Mouse (Mus musculus): Measurements from ENCODE around the gene Elovl2. TPM values are rescaled to one million over a fixed set of nuclear protein-coding genes. Genes with fewer than 3 reads are reported as not detected.
"Not testable (repeated sequence)": the region's sequence is repeated elsewhere in the genome, so short reads cannot be mapped to it uniquely, and the experiment has no call there.

The Elovl2 gene
- polyA plus RNA-seq, 1 experiment from 2014 or later: 32.5 TPM

DNA sequence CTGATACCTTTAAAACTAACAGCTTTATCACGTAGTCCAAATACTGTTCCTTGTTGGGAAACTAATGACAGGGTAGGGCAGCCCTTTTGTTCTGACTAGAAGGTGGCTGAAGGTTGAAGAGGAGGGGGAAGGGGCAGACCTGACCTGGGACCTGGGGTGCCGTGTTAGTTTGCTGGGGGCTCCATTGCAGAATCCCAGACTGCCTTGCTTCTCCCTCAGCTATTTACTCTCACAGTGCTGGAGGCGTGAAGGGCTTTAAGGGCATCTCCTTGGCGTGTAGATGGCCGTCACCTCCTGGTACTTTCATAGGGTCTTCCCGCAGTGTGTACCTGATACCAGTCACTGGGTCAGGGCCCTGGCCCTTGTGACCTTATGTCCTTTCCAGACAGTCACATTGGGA is 31.9 kb upstream of the Elovl2 start:
- Histone ChIP-seq H3K27me3 (replicated peaks; ENCODE audit: control insufficient read depth, insufficient read depth, low read length) (no peaks in the 10 kb centered on the region), H3K4me1 (replicated peaks; ENCODE audit: control insufficient read depth, insufficient read depth, low read length) (peaks cover 12% of the 10 kb centered on the region), H3K4me3 (ENCODE audit: low read depth, low read length) (no peak overlapping the region), H3K27ac (ENCODE audit: low read depth, low read length) (no peak overlapping the region; the same call in 1 of the 2 replicates), H3K4me2 (no peak overlapping the region; the same call in 1 of the 2 replicates), H3K9ac (ENCODE audit: low read depth, low read length) (no peak overlapping the region), H3K9me3 (ENCODE audit: control insufficient read depth, low read length) (no peaks in the 10 kb centered on the region), H3K36me3 (ENCODE audit: control insufficient read depth, insufficient read depth, low read length) (no peaks in the 10 kb centered on the region)
- no peak for DNase-seq (ENCODE audit: low spot score)
- WGBS: 66% methylated on average over 6 of the region's 6 CpGs
- no peak for ATAC-seq (replicated peaks; ENCODE audit: low FRiP score)

DNA sequence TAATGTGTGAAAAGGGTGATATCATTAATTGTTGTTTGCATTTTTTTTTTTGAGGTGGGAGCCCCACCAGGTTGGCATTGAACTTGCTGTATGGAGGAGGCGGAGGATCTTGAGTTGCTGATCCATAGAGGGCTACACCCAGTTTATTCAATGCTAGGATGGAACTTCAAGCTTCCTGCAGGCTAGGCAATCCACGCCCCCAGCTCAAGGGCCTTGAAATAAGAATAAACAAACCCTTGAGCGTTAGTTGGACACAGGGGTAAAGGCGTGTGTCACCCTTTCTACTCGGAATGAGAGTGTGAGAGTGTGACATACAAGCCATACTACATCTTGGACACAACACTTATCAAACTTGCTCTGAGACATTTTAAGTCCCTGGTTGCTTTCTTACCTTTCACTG is 31.5 kb upstream of the Elovl2 start:
- no peak for ATAC-seq (replicated peaks; ENCODE audit: low FRiP score)
- WGBS: 58% methylated on average over 5 of the region's 5 CpGs

DNA sequence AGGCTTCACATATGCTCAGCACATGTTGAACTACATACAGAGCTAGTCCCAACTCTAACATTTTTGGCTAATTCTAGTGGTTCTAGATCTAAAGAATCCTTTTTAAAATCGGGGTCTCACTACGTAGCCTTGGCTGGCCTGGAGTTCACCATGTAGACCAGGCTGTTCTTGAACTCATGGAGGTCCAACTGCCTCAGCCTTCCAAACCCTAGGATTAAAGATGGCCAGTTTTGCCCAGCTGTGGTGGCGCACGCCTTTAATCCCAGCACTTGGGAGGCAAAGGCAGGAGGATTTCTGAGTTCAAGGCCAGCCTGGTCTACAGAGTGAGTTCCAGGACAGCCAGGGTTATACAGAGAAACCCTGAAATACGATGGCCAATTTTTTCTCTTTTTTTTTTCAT is 31.0 kb upstream of the Elovl2 start:
- not testable (repeated sequence) for H3K9me3 ChIP-seq (ENCODE audit: control insufficient read depth, low read length); DNase-seq (ENCODE audit: low spot score); H3K27me3 ChIP-seq (replicated peaks; ENCODE audit: control insufficient read depth, insufficient read depth, low read length); H3K36me3 ChIP-seq (ENCODE audit: control insufficient read depth, insufficient read depth, low read length); H3K9ac ChIP-seq (ENCODE audit: low read depth, low read length); H3K27ac ChIP-seq (ENCODE audit: low read depth, low read length); ATAC-seq (replicated peaks; ENCODE audit: low FRiP score)
- peak overlapping the region; percentile 82 for H3K4me2 ChIP-seq
- H3K4me3 ChIP-seq (ENCODE audit: low read depth, low read length): peak overlapping the region; percentile 88
- peaks cover 12% of the 10 kb centered on the region for H3K4me1 ChIP-seq (replicated peaks; ENCODE audit: control insufficient read depth, insufficient read depth, low read length)
- 90% methylated on average over 5 of the region's 5 CpGs for WGBS

More for the DNA sequence above, 31.5 kb upstream of the Elovl2 start:
- no peaks in the 10 kb centered on the region for H3K9me3 ChIP-seq (ENCODE audit: control insufficient read depth, low read length)
- H3K9ac ChIP-seq (ENCODE audit: low read depth, low read length): no peak overlapping the region
- H3K36me3 ChIP-seq (ENCODE audit: control insufficient read depth, insufficient read depth, low read length): no peaks in the 10 kb centered on the region
- no peaks in the 10 kb centered on the region for H3K27me3 ChIP-seq (replicated peaks; ENCODE audit: control insufficient read depth, insufficient read depth, low read length)
- H3K27ac ChIP-seq (ENCODE audit: low read depth, low read length): no peak overlapping the region; the same call in 1 of the 2 replicates
- H3K4me3 ChIP-seq (ENCODE audit: low read depth, low read length): no peak overlapping the region
- H3K4me2 ChIP-seq: no peak overlapping the region; the same call in 1 of the 2 replicates
- DNase-seq (ENCODE audit: low spot score): no peak
- peaks cover 12% of the 10 kb centered on the region for H3K4me1 ChIP-seq (replicated peaks; ENCODE audit: control insufficient read depth, insufficient read depth, low read length)

DNA sequence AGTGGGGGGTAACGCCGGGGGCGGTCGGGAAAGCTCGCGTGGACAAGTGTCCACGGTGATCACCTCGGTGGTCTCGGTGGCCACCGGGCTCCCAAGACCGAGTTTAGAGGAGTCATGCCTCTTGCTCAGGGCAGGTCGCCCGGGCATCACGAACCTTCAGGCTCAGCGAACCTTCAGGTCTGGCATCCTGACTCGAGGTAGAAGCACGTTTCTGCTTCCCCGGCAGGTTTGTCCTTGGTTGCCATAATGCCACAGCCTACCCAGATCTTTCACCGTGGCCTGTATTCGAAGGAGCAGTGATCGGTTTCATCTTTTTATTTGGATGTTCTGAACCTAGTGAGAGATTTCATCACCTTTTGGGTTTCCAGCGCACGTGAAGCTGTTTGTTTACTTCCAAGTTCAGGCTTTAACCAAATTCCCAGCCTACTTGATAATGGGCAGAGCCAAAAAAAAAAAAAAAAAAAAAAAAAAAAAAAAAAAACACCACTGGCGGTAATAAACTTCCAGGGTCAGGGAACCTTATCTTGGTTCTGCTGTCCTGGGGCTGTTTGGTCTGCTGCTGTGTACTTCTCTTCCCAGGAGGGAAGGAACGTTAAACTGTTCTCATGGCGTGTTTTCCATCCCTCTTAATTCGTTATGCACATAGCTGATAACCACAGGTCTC is 30.2 kb upstream of the Elovl2 start:
- Histone ChIP-seq H3K27ac (ENCODE audit: low read depth, low read length) (peak overlapping the region; percentile 84), H3K9me3 (ENCODE audit: control insufficient read depth, low read length) (no peaks in the 10 kb centered on the region), H3K27me3 (replicated peaks; ENCODE audit: control insufficient read depth, insufficient read depth, low read length) (no peaks in the 10 kb centered on the region), H3K9ac (ENCODE audit: low read depth, low read length) (peak overlapping the region; percentile 68), H3K36me3 (ENCODE audit: control insufficient read depth, insufficient read depth, low read length) (no peaks in the 10 kb centered on the region), H3K4me3 (ENCODE audit: low read depth, low read length) (peak overlapping the region; percentile 88), H3K4me1 (replicated peaks; ENCODE audit: control insufficient read depth, insufficient read depth, low read length) (peaks cover 12% of the 10 kb centered on the region), H3K4me2 (peak overlapping the region; percentile 82)
- ATAC-seq (replicated peaks; ENCODE audit: low FRiP score): no peak
- DNase-seq (ENCODE audit: low spot score): no peak
- WGBS: under 1% methylated on average over 27 of the region's 27 CpGs

DNA sequence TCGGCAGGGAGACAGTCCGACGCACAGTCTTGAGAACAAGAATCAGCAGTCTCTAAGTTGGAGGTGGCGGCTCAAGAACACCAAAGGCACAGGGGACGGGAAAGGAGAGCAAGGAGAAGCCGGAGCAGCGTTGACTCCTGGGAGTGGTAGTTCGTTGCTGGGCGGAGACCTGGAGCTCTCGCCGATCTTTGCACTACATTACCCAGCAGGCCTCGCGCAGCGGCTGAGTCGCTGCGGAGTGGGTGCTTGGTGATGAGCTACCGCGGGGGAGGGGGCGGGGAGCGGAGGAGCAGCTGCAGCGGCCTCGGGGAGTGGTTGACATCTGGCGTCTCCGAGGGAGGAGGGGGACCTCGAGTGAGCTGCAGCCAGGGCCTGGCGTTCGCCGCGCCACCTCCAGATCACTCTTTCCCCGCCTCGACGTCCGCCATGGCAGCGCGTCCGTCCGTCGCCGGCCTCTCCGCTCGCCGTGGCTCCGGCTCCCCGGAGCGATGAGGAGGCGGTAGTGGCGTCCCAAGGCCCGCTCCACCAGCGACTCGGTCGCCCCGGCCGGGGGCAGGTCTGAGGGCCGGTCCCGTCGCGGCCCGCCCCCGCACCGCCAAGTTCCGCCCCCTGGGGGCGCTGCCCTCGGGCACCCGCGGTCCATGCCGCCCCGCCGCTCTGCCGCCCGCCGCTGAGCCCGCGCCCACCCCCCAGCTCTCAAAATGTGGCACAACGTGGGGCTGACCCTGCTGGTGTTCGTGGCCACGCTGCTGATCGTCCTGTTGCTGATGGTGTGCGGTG is 29.5 kb upstream of the Elovl2 start, which contains the start of gene Smim13:
Smim13 (plus strand) TSS at position 307 of the 780 bp plus-strand sequence.
- WGBS: under 1% methylated on average over 75 of the region's 78 CpGs
- DNase-seq (ENCODE audit: low spot score): peak; percentile 93

DNA sequence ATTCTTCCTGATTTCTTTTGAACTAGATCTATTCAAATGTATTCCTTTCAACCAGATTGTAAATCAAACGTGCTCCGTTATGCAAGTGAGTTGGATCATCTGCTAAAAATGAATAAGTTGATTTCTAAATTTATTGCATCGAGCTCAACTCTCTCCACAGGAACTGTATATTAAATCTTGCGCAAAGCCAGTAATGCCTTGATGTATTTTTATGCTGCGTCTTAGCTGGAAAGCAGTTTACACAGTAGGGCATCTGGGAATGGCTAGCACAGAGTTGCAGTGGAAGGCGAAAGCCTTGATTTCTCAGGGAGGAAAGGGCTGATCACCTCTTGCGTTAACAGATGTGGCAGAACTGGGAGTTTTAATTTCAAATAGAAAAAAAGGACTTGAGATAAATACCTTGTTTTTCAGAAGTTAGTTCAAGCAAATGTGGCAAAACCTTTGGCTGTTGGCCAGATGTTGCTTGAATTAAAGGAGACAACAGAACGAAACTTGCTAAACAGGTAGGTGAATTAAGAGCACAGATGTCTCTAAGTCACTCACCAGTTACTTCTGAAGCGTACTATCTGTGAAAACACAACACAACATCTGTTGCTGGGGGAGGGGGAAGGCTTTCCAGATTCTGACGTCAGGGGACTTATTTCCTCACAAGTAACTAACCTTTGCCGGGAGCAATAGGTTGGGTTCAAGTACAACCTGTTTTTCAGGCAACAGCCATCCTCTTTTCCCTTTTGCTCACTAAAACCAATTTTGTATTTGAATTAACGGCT is 28.7 kb upstream of the Elovl2 start:
- peak overlapping the region; percentile 84; the same call in 1 of the 2 replicates for H3K27ac ChIP-seq (ENCODE audit: low read depth, low read length)
- H3K4me1 ChIP-seq (replicated peaks; ENCODE audit: control insufficient read depth, insufficient read depth, low read length): peaks cover 12% of the 10 kb centered on the region
- H3K9ac ChIP-seq (ENCODE audit: low read depth, low read length): peak overlapping the region; percentile 63
- DNase-seq (ENCODE audit: low spot score): no peak
- no peaks in the 10 kb centered on the region for H3K36me3 ChIP-seq (ENCODE audit: control insufficient read depth, insufficient read depth, low read length)
- 45% methylated on average over 12 of the region's 12 CpGs for WGBS
- peak overlapping the region; percentile 82 for H3K4me2 ChIP-seq
- H3K9me3 ChIP-seq (ENCODE audit: control insufficient read depth, low read length): no peaks in the 10 kb centered on the region
- ATAC-seq (replicated peaks; ENCODE audit: low FRiP score): peak; percentile 69
- no peaks in the 10 kb centered on the region for H3K27me3 ChIP-seq (replicated peaks; ENCODE audit: control insufficient read depth, insufficient read depth, low read length)
- H3K4me3 ChIP-seq (ENCODE audit: low read depth, low read length): peak overlapping the region; percentile 88

More for the DNA sequence above, 29.5 kb upstream of the Elovl2 start, which contains the start of gene Smim13:
- Histone ChIP-seq H3K36me3 (ENCODE audit: control insufficient read depth, insufficient read depth, low read length) (no peaks in the 10 kb centered on the region), H3K9me3 (ENCODE audit: control insufficient read depth, low read length) (no peaks in the 10 kb centered on the region), H3K4me1 (replicated peaks; ENCODE audit: control insufficient read depth, insufficient read depth, low read length) (peaks cover 12% of the 10 kb centered on the region), H3K27me3 (replicated peaks; ENCODE audit: control insufficient read depth, insufficient read depth, low read length) (no peaks in the 10 kb centered on the region), H3K4me3 (ENCODE audit: low read depth, low read length) (peak within 1 kb of the TSS; percentile 88), H3K9ac (ENCODE audit: low read depth, low read length) (peak within 1 kb of the TSS; percentile 68), H3K4me2 (peak within 1 kb of the TSS; percentile 82), H3K27ac (ENCODE audit: low read depth, low read length) (peak within 1 kb of the TSS; percentile 84)
- ATAC-seq (replicated peaks; ENCODE audit: low FRiP score): peak; percentile 95

DNA sequence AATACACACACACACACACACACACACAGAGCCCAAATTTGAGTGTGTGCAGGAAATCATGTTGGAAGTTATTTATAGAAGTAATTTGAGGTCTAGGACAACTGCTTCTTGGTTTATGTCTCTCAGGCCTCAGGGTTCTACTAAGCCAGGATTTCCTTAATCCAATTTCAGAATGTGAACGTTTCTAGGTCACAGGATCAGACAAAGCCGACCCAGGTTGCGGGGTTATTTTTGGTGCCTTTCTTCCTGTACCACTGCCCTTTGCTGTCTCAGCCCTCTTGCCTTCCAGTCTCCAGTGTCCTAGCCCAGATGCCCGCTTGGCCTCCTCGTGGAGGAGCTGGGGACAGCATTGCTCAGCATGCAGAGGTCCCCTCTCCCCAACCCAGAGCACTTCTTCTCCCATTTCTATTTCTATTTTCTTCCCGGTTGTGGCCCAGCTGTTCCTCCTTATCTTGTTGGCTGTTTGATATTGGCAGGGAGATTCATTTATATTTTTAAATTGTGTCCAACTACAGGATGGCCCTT is 24.2 kb upstream of the Elovl2 start:
- ATAC-seq (replicated peaks; ENCODE audit: low FRiP score): no peak
- WGBS: 50% methylated on average over 6 of the region's 6 CpGs
- no peak for DNase-seq (ENCODE audit: low spot score)
- Histone ChIP-seq H3K36me3 (ENCODE audit: control insufficient read depth, insufficient read depth, low read length) (no peaks in the 10 kb centered on the region), H3K27me3 (replicated peaks; ENCODE audit: control insufficient read depth, insufficient read depth, low read length) (no peaks in the 10 kb centered on the region), H3K4me3 (ENCODE audit: low read depth, low read length) (no peak overlapping the region), H3K4me1 (replicated peaks; ENCODE audit: control insufficient read depth, insufficient read depth, low read length) (peaks cover 3% of the 10 kb centered on the region; the same call in 1 of the 2 replicates), H3K27ac (ENCODE audit: low read depth, low read length) (no peak overlapping the region), H3K9ac (ENCODE audit: low read depth, low read length) (no peak overlapping the region), H3K4me2 (no peak overlapping the region), H3K9me3 (ENCODE audit: control insufficient read depth, low read length) (no peaks in the 10 kb centered on the region)

DNA sequence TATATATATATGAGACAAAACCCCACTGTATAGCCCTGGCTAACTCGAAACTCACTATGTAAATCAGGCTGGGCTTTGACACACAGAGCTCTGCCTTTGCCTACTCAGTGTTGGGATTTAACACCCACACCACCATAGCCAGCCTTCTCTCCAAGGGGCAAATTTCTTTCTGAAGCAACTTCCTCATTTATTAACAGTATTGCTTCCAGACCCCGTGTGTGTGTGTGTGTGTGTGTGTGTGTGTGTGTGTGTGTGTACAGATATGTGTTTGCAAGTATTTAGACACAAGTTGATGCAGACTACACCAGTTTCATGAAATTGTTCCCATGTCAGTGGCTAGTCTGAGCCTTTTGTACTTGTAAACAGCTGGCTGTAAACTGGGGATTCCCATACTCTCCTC is 21.4 kb upstream of the Elovl2 start:
- ATAC-seq (replicated peaks; ENCODE audit: low FRiP score): no peak
- H3K27me3 ChIP-seq (replicated peaks; ENCODE audit: control insufficient read depth, insufficient read depth, low read length): no peaks in the 10 kb centered on the region
- no peak for DNase-seq (ENCODE audit: low spot score)
- H3K4me1 ChIP-seq (replicated peaks; ENCODE audit: control insufficient read depth, insufficient read depth, low read length): no peaks in the 10 kb centered on the region
- H3K9ac ChIP-seq (ENCODE audit: low read depth, low read length): no peak overlapping the region
- no peak overlapping the region for H3K4me3 ChIP-seq (ENCODE audit: low read depth, low read length)
- no peaks in the 10 kb centered on the region for H3K9me3 ChIP-seq (ENCODE audit: control insufficient read depth, low read length)
- no peak overlapping the region for H3K4me2 ChIP-seq
- 60% methylated on average over 2 of the region's 2 CpGs for WGBS
- H3K27ac ChIP-seq (ENCODE audit: low read depth, low read length): no peak overlapping the region
- H3K36me3 ChIP-seq (ENCODE audit: control insufficient read depth, insufficient read depth, low read length): no peaks in the 10 kb centered on the region
